Mouse (Mus musculus): ENCODE data around the gene Otof.

- no peak for TF ChIP-seq EP300 (IDR thresholded peaks at IDR 0.05; ENCODE audit: low read depth)
- no peak for TF ChIP-seq CTCF (IDR thresholded peaks at IDR 0.05; ENCODE audit: low read depth)
These were observed 105.1 kb downstream of the Otof start for GRCm38 (mm10) chr5:30356647-30357046.
